Mouse (Mus musculus) heart, adult 10 weeks (tissue): ENCODE measurements around the gene Atp6v0a4. TPM values are rescaled to one million over a fixed set of nuclear protein-coding genes. Genes with fewer than 3 reads are reported as not detected.

Experiments
- polyA plus RNA-seq: library from polyadenylated mRNA; stranded (reverse); fragments of 350-450 nt; fragmentation: Illumina TruSeq; extraction: RNeasy Lipid Tissue Mini Kit (QIAGEN cat#74804); gene quantifications from one replicate; pipeline ENCODE4 v1.2.3, GENCODE M21; 2014; ENCODE audit warnings: low read depth, low replicate concordance

The Atp6v0a4 gene
- 0.47 TPM for polyA plus RNA-seq

GRCm38 (mm10) chr6:38124207-38124835 is at the start of gene Atp6v0a4:
Atp6v0a4 (minus strand) TSS chr6:38124586.

GRCm38 (mm10) chr6:38109160-38109795 is 15.1 kb downstream of the Atp6v0a4 start, which contains the start of gene Tmem213:
Tmem213 (plus strand) TSS chr6:38109255.

GRCm38 (mm10) chr6:38046838-38047237 is 77.5 kb downstream of the Atp6v0a4 start, which contains the start of gene Svopl:
Svopl (minus strand) TSS chr6:38046996.

Other genes with a start within 250 kb of the Atp6v0a4 start
- gene Svopl, start 77.6 kb downstream of the Atp6v0a4 start, polyA plus RNA-seq = 0.42 TPM
- not detected for gene Tmem213, start 15.3 kb downstream of the Atp6v0a4 start, polyA plus RNA-seq
- gene D630045J12Rik, start 129.4 kb upstream of the Atp6v0a4 start, polyA plus RNA-seq = 1.2 TPM
- 1.1 TPM for gene Zc3hav1l, start 174.7 kb upstream of the Atp6v0a4 start, polyA plus RNA-seq
- gene Zc3hav1, start 230.0 kb upstream of the Atp6v0a4 start, polyA plus RNA-seq = 12.0 TPM